Mouse (Mus musculus): ENCODE data around the gene Dmwd. TPM values are rescaled to one million over a fixed set of nuclear protein-coding genes. Genes with fewer than 3 reads are reported as not detected.

Dmwd gene
- polyA plus RNA-seq, 1 experiment from 2014 or later: 32.0 TPM

DNA sequence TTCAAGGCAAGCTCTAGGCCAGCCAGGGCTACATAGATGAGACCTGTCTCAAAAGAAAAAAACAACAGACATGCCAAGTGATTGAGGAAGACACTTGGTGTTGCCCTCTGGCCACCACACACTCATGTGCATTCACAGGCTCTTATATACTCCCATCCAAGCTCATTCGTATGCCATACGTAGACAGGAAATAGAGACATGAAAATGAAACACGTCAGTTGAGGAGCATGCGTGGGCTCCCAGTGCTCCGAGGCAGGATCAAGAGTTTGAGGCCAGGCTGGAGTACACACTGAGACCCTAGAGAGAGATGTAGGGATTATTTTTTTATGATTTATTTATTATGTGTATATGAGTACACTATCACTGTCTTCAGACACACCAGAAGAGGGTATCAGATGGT is 53.4 kb downstream of the Dmwd start:
- ATAC-seq (replicated peaks): no peak
- H3K27ac ChIP-seq (replicated peaks): no peak overlapping the region
- H3K4me2 ChIP-seq (replicated peaks): no peak overlapping the region
- no peak overlapping the region for H3K4me3 ChIP-seq
- peaks cover 12% of the 10 kb centered on the region for H3K4me1 ChIP-seq
- H3K27me3 ChIP-seq: no peaks in the 10 kb centered on the region
- H3K9me3 ChIP-seq: no peaks in the 10 kb centered on the region
- no peak overlapping the region for H3K9ac ChIP-seq (replicated peaks)
- 90% methylated on average over 5 of the region's 5 CpGs for WGBS
- no peaks in the 10 kb centered on the region for H3K36me3 ChIP-seq

DNA sequence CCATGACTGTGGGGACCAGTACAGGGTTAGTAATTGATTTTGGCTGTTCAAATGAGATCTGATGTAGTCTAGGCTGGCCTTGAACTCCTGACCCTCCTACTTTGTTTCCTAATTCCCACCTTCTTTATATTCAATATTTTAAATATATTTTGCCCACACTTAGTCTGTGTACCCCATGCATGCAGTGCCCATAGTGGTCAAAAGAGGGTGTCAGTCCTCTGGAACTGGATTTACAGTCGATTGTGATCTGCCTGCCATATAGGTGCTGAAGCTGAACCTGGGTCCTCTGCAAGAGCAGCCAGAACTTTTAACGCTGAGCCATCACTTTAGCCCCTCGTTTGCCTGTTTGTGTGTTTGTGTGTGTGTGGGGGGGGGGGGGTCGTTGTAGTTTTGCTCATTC is 54.6 kb downstream of the Dmwd start:
- H3K36me3 ChIP-seq: peaks cover 4% of the 10 kb centered on the region
- H3K4me2 ChIP-seq (replicated peaks): peak overlapping the region; percentile 66
- no peak overlapping the region; the same call in 1 of the 2 replicates for H3K9ac ChIP-seq (replicated peaks)
- no peaks in the 10 kb centered on the region for H3K9me3 ChIP-seq
- H3K27ac ChIP-seq (replicated peaks): peak overlapping the region; percentile 88
- ATAC-seq (replicated peaks): no peak
- peak overlapping the region; percentile 45 for H3K4me3 ChIP-seq
- H3K4me1 ChIP-seq: peaks cover 12% of the 10 kb centered on the region
- WGBS: 33% methylated on average over 4 of the region's 4 CpGs
- no peaks in the 10 kb centered on the region for H3K27me3 ChIP-seq

DNA sequence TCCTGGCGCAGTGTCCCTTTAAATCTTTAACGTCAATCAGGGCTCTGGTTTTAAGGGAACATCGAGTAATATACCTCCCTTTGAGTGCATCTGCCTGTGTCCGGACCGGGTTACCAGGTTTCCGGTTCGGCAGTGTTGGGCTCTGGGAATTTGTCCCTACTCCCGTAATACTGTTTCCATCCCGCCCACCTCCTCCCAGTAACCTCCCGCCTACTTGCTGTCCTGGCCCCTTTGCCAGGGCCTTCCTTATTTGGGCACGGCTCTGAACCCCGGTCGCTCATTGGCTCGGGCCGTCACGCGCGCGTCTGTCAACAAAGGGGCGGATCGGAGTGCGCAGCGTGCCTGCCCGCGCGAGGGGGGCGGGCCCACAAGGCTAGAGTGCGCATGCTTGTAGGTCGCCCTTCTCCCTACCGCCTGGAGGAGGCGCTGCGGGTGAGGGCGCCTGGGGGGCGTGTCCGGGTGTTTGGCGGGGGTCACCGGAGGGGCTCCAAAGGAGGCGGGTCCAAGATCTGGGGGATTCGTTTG is 55.4 kb downstream of the Dmwd start:
- ATAC-seq (replicated peaks): peak; percentile 99
- H3K27me3 ChIP-seq: no peaks in the 10 kb centered on the region
- peak overlapping the region; percentile 88 for H3K27ac ChIP-seq (replicated peaks)
- H3K36me3 ChIP-seq: peaks cover 11% of the 10 kb centered on the region
- peak overlapping the region; percentile 34 for H3K9ac ChIP-seq (replicated peaks)
- H3K9me3 ChIP-seq: no peaks in the 10 kb centered on the region
- H3K4me1 ChIP-seq: peaks cover 12% of the 10 kb centered on the region
- peak overlapping the region; percentile 66 for H3K4me2 ChIP-seq (replicated peaks)
- peak overlapping the region; percentile 45 for H3K4me3 ChIP-seq
- WGBS: under 1% methylated on average over 39 of the region's 39 CpGs

Small RNA genes within 50 kb of the gene (microRNA-seq; reads per million reads assigned to microRNA genes)
- not detected for gene Mir3100

Other genes with a start within 250 kb of the Dmwd start
- 0.13 and 0.29 TPM in 2 replicates for gene Mill2, start 236.3 kb upstream of the Dmwd start, polyA plus RNA-seq (2015; fragmentation: Nextera tagmentation; extraction: Ambion mirVana)
- gene Pglyrp1, start 204.9 kb upstream of the Dmwd start, polyA plus RNA-seq (2015; fragmentation: Nextera tagmentation; extraction: Ambion mirVana): 18.2 and 19.2 TPM in 2 replicates
- 26.5 and 27.9 TPM in 2 replicates for gene Ccdc61, start 165.8 kb upstream of the Dmwd start, polyA plus RNA-seq (2015; fragmentation: Nextera tagmentation; extraction: Ambion mirVana)
- gene Nova2, start 150.3 kb upstream of the Dmwd start, polyA plus RNA-seq (2015; fragmentation: Nextera tagmentation; extraction: Ambion mirVana): 17.6 and 18.0 TPM in 2 replicates
- gene Nanos2, start 88.8 kb upstream of the Dmwd start, polyA plus RNA-seq (2015; fragmentation: Nextera tagmentation; extraction: Ambion mirVana): 0.60 and 1.2 TPM in 2 replicates
- 4.4 and 5.5 TPM in 2 replicates for gene Mypop, start 85.0 kb upstream of the Dmwd start, polyA plus RNA-seq (2015; fragmentation: Nextera tagmentation; extraction: Ambion mirVana)
- gene Irf2bp1, start 72.2 kb upstream of the Dmwd start, polyA plus RNA-seq (2015; fragmentation: Nextera tagmentation; extraction: Ambion mirVana): 35.4 and 36.7 TPM in 2 replicates
- gene Foxa3, start 52.7 kb upstream of the Dmwd start, polyA plus RNA-seq (2015; fragmentation: Nextera tagmentation; extraction: Ambion mirVana): 0.18 TPM in 1 of 2 replicates, not detected in the other
- 34.8 and 35.4 TPM in 2 replicates for gene Sympk, start 51.9 kb upstream of the Dmwd start, polyA plus RNA-seq (2015; fragmentation: Nextera tagmentation; extraction: Ambion mirVana)
- gene Rsph6a, start 21.5 kb upstream of the Dmwd start, polyA plus RNA-seq (2015; fragmentation: Nextera tagmentation; extraction: Ambion mirVana): not detected in 2 replicates
- 8.8 and 11.2 TPM in 2 replicates for gene Dmpk, start 7.6 kb downstream of the Dmwd start, polyA plus RNA-seq (2015; fragmentation: Nextera tagmentation; extraction: Ambion mirVana)
- gene Six5, start 18.4 kb downstream of the Dmwd start, polyA plus RNA-seq (2015; fragmentation: Nextera tagmentation; extraction: Ambion mirVana): 2.3 and 2.4 TPM in 2 replicates
- 3.6 and 3.8 TPM in 2 replicates for gene Gm4969, start 42.1 kb downstream of the Dmwd start, polyA plus RNA-seq (2015; fragmentation: Nextera tagmentation; extraction: Ambion mirVana)
- gene Fbxo46, start 43.6 kb downstream of the Dmwd start, polyA plus RNA-seq (2015; fragmentation: Nextera tagmentation; extraction: Ambion mirVana): 23.4 and 25.4 TPM in 2 replicates
- 18.7 and 19.4 TPM in 2 replicates for gene Qpctl, start 73.1 kb downstream of the Dmwd start, polyA plus RNA-seq (2015; fragmentation: Nextera tagmentation; extraction: Ambion mirVana)
- 135 and 143 TPM in 2 replicates for gene Snrpd2, start 73.5 kb downstream of the Dmwd start, polyA plus RNA-seq (2015; fragmentation: Nextera tagmentation; extraction: Ambion mirVana)
- gene Gipr, start 89.9 kb downstream of the Dmwd start, polyA plus RNA-seq (2015; fragmentation: Nextera tagmentation; extraction: Ambion mirVana): 18.1 and 20.0 TPM in 2 replicates
- gene Eml2, start 100.2 kb downstream of the Dmwd start, polyA plus RNA-seq (2015; fragmentation: Nextera tagmentation; extraction: Ambion mirVana): 8.2 and 12.5 TPM in 2 replicates
- gene Gpr4, start 136.3 kb downstream of the Dmwd start, polyA plus RNA-seq (2015; fragmentation: Nextera tagmentation; extraction: Ambion mirVana): 2.2 and 2.4 TPM in 2 replicates
- 40.6 and 44.5 TPM in 2 replicates for gene Opa3, start 152.1 kb downstream of the Dmwd start, polyA plus RNA-seq (2015; fragmentation: Nextera tagmentation; extraction: Ambion mirVana)
- gene Vasp, start 195.6 kb downstream of the Dmwd start, polyA plus RNA-seq (2015; fragmentation: Nextera tagmentation; extraction: Ambion mirVana): 37.6 and 39.5 TPM in 2 replicates
- gene Ppm1n, start 203.8 kb downstream of the Dmwd start, polyA plus RNA-seq (2015; fragmentation: Nextera tagmentation; extraction: Ambion mirVana): 0.19 and 0.31 TPM in 2 replicates
- gene Rtn2, start 206.4 kb downstream of the Dmwd start, polyA plus RNA-seq (2015; fragmentation: Nextera tagmentation; extraction: Ambion mirVana): 123 and 127 TPM in 2 replicates
- 0.11 TPM in 2 replicates for gene Fosb, start 233.8 kb downstream of the Dmwd start, polyA plus RNA-seq (2015; fragmentation: Nextera tagmentation; extraction: Ambion mirVana)